Mouse (Mus musculus) thymus, adult 2 months (tissue): Measurements from ENCODE around the gene Gm49387.

ENCODE experiments used
- CTCF ChIP-seq: fragments of 200-500 bp; IDR thresholded peaks from 2 replicates; pipeline ENCODE4 v1.5.1; 2012; ENCODE audit warnings: mild to moderate bottlenecking, control low read depth, low read length, moderate library complexity, borderline replicate concordance; ENCODE audit not compliant: control insufficient read depth, poor library complexity, insufficient read depth; ENCODE audit errors: extremely low read depth
- POLR2A ChIP-seq: fragments of 200-500 bp; IDR thresholded peaks from 2 replicates; pipeline ENCODE4 v1.6.1; 2012; ENCODE audit warnings: mild to moderate bottlenecking, low read length, control low read depth, moderate library complexity; ENCODE audit not compliant: control insufficient read depth, poor library complexity, insufficient read depth; ENCODE audit errors: extremely low read depth

GRCm38 (mm10) chr14:31662555-31663211, 22.0 kb upstream of the Gm49387 start:
- no peak for TF ChIP-seq CTCF
- TF ChIP-seq POLR2A, result no peak
